Comparison of ENCODE assay signal across 16 mouse cellular contexts in genomic region chr1:87605296-87605695, GRCm38 (mm10). TPM values are rescaled to one million over a fixed set of nuclear protein-coding genes. Genes with fewer than 3 reads are reported as not detected.
"Had no signal": no experiment of that assay in that cellular context is flagged by ENCODE, and none has a peak within 500 bp of the region (broad histone marks: within the 10 kb centered on the region; RNA-seq: fewer than 3 reads in every experiment).

No protein-coding gene starts in this region.

- H3K4me3 ChIP-seq: layer of hippocampus, adult 2 months; limb, embryonic 15.5 days; liver, embryonic 12.5 days; midbrain, embryonic 15.5 days; neural tube, embryonic 12.5 days had no signal

- H3K27ac ChIP-seq: kidney, postnatal 0 days; layer of hippocampus, adult 2 months; limb, embryonic 15.5 days; liver, embryonic 12.5 days; midbrain, embryonic 15.5 days; neural tube, embryonic 12.5 days had no signal

- DNase-seq: kidney, adult 11 months; kidney, adult 9 months; kidney, postnatal 36 days; lung, embryonic 14.5 days; lung, postnatal 10 days; lung, postnatal 4 days; thymus, postnatal 14 days had no signal

- ATAC-seq: liver, embryonic 12.5 days; midbrain, embryonic 15.5 days had no signal

RNA-seq across cellular contexts. Expression of gene Ngef, which starts 31.6 kb away (rescaled TPM):
- total RNA-seq: megakaryocyte, adult 5-6 weeks; monocyte, adult 5-6 weeks; neutrophil, adult 5-6 weeks had no signal
